Mouse (Mus musculus): ENCODE data around the gene Dok5.

Gene Dok5

DNA sequence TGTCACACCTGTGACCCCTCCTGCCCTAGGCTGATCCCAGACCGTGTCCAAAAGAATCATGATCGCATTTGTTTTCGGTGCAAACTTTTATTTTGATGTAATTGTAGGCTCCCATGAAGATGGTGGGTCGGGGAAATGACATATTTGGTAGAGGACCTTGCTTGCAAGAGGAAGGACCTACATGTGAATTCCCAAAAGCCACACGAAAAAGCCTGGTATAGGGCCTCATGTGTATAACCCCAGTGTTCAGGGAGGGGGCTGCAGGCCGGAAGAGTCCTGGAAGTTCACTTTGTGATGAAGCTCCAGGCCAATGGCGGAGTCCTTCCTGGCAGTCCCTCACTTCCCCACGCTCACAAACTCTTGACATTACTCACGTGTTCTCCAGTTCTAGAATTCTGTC is 7.3 kb downstream of the Dok5 start:
- DNase-seq (ENCODE audit: low spot score): no peak

DNA sequence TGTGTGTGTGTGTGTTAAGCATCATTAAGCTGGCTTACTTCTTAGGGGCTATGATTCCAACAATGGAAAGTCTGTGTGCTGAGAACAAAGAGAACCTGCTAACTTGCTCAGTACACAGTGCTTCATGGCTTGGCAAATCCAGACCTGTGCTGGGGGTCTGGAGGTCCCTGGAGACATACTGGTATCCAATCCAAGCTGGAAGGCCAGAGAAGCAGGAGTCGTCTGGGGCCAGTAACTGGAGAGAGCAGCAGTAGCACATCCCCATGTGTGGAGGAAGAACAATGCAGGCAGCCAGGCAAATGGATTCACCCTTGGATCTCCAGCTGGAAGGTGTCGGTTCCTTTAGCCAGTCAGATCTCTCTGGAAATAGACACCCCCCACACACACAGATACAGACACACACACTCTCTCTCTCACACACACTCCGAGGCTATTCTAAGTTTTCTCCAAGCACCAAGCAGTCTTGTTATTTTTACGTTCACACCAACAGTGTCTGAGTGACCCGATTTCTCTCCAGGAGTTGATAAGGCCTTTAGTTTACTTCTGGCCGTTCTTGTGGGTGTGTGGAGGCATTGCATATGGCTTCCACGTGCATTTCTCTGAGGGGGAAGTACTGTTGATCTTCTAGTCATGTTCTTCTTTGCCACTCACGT is 8.2 kb downstream of the Dok5 start:
- no peak for DNase-seq (ENCODE audit: low spot score)

GRCm38 (mm10) chr2:170743521-170743920 is 11.9 kb downstream of the Dok5 start:
- no peak for DNase-seq (ENCODE audit: low spot score)

GRCm38 (mm10) chr2:170748901-170749300 is 17.3 kb downstream of the Dok5 start:
- DNase-seq (ENCODE audit: low spot score): no peak

GRCm38 (mm10) chr2:170752191-170752850 is 20.7 kb downstream of the Dok5 start:
- no peak for DNase-seq (ENCODE audit: low spot score)

DNA sequence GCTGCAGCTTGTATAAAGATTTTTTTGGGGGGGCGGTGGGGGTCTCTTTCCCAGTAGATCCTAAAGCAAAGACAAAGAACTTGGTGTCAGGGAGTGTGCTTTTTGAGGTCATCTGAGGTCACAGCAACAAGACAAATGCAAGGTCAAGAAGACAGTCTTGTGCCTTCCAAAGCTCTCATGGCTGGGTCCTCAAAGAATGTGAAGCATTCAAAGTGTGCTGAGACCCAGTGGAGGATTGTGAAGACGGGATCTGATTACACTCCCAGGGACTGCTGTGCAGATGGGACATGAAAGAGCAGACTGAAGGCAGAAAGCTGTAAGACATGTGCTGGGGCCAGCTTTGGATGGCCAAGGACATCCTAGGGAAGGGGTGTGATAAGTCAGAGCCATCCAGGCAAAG is 24.2 kb downstream of the Dok5 start:
- no peak for DNase-seq (ENCODE audit: low spot score)

DNA sequence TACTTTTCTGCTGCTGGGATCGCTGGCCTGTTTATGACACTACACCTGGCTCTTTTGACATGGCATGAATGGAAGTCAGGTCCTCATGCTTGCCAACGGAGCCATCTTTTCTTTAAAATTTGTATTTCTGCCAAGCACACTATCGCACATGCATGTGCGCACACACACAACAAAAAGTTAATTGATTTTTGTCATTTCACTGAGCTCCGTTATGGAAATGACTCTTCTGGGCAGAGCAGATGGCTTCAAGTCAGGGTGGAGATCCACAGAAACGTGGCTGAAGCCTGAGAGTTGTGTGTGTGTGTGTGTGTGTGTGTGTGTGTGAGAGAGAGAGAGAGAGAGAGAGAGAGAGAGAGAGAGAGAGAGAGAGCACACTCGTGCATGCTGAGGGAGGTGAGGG is 25.1 kb downstream of the Dok5 start:
- DNase-seq (ENCODE audit: low spot score): no peak

GRCm38 (mm10) chr2:170757228-170757875 is 25.7 kb downstream of the Dok5 start:
- no peak for DNase-seq (ENCODE audit: low spot score)

DNA sequence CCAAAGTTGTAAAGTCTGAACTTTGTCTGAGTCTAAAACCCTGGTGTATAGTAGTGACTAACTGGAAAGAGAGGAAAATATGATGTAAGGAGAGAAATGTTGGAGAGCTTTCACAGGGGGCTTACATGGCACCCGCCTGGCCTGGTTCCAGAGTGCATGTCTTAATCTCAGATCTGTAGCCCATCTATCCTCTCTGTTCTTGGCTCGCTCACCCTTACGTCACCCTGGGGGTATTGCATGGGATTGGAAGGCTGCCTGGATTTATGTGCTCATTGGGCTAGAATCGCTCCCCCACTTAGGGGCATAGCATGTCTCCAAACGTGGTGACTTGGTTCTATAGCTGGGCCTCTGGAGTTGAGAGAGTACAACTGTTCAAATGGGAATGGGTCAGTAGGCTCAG is 26.6 kb downstream of the Dok5 start:
- DNase-seq (ENCODE audit: low spot score): no peak

DNA sequence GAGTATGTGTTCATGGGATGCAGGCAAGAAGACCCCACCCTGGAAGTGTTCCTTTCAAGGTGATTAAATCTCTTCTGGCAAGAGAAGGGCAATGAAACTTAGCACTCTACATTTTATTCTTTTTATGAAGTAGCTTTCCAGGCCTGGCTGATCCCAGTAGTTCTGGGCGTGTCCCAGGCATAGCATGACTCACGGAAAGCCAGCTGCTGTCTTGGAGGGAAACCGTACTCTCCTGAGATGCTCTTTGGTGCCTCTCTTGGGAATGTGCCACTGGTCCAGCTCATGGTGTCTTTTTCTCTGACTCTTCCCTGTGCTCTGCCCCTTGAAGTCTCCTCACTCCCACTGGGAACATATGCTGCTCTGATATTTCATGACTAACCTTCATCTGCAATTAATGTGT is 33.1 kb downstream of the Dok5 start:
- DNase-seq (ENCODE audit: low spot score): no peak

DNA sequence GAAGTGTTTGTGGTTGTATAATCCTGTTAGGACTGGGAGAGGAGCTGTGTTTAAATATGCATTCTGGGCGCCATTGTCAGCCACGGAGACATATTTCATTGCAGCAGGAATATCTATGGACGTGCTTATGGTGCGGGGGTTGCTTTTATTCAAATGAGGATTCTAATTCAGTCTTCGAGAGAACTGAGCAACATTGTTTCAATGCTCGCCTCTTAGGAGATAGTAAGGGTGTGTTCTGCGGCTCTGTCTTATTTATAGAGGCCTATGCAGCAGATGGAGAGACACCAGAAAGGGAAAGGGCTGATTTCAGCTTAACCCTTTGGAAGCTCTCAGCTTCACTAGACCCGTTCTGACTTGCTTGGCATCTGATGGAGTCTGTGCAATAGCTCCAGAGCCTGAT is 35.6 kb downstream of the Dok5 start:
- no peak for DNase-seq (ENCODE audit: low spot score)

- DNase-seq (ENCODE audit: low spot score): no peak
Measured at GRCm38 (mm10) chr2:170768699-170769098, 37.1 kb downstream of the Dok5 start.

DNA sequence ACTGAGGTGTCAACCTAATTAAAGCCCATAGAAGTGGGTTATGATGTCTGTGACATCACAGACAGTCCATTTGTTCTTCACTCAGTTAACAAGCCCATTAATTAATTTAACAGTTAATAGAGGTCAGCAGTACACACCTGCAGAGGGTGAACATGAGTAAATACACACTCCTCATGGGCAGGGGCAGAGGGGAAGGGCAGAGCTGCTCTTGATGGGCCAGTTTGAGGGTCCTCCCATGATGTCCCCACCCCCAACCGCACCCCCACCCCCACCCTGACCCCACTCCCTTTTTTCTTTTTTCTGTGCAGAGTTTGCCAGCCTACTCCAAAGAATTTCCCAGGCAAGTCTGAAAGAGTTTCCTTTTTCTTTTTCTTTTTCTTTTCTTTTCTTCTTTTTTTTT is 39.9 kb downstream of the Dok5 start:
- DNase-seq (ENCODE audit: low spot score): no peak

DNA sequence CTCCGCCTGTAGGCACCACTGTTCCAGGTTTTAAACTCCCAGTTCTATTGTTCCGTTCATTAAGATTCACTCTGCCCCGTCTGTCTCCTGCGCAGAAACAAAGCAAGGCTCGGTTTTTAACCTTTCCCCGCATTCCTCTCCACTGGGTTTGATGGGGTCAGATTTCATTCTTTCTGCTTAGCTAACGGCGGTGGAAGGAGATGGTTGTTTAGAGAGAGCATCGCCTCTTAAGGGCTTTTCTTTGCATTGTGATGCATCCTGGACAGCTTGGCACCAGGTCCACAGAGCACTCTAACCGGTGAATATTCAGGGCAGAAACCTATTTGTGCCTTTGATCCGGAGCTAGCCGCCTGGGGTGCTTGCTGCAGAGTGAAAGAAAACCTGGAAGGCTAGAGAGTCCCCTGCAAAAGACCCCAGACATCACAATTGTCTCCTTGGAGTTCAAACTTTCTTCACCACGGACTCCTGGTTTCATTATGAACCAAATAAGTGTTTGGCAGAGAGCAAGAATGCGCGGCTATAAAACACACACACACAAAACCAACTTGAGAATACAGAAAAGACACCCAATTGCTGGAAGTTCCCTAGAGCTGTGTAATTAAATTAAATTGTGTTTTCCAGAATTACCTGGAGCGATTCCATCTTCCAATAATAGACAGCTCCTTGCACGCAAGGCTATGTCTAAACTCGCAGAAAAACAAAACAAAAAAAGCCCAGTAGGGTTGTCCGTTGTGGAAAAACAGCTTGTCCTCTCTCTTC is 40.7 kb downstream of the Dok5 start:
- DNase-seq (ENCODE audit: low spot score): no peak

DNA sequence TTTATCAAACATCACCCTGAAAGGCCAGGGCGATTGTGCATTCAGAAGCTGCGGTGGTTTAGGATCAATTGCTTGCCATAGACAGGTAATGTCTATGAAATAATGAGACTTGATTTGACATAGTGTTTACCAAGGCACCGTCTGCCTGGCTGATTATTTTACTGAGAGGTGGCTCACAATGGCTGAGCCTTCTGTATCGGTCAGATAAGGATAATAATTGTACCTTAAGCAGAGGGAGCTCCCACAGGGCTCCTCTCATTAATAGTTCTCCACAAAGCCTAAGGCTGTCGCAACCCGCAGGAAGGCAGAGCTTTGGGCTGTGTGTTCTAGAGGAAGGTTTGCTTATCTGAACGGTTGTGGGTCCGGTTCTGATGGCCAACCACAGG is 41.3 kb downstream of the Dok5 start:
- no peak for DNase-seq (ENCODE audit: low spot score)

GRCm38 (mm10) chr2:170775577-170775976 is 44.0 kb downstream of the Dok5 start:
- DNase-seq (ENCODE audit: low spot score): no peak

GRCm38 (mm10) chr2:170776107-170776506 is 44.5 kb downstream of the Dok5 start:
- DNase-seq (ENCODE audit: low spot score): no peak

GRCm38 (mm10) chr2:170777572-170777971 is 46.0 kb downstream of the Dok5 start:
- DNase-seq (ENCODE audit: low spot score): no peak

GRCm38 (mm10) chr2:170780010-170780750 is 48.6 kb downstream of the Dok5 start:
- DNase-seq (ENCODE audit: low spot score): no peak

GRCm38 (mm10) chr2:170788101-170788500 is 56.5 kb downstream of the Dok5 start:
- DNase-seq (ENCODE audit: low spot score): no peak

- DNase-seq (ENCODE audit: low spot score): no peak
Measured at GRCm38 (mm10) chr2:170791332-170792017, 59.9 kb downstream of the Dok5 start.

DNA sequence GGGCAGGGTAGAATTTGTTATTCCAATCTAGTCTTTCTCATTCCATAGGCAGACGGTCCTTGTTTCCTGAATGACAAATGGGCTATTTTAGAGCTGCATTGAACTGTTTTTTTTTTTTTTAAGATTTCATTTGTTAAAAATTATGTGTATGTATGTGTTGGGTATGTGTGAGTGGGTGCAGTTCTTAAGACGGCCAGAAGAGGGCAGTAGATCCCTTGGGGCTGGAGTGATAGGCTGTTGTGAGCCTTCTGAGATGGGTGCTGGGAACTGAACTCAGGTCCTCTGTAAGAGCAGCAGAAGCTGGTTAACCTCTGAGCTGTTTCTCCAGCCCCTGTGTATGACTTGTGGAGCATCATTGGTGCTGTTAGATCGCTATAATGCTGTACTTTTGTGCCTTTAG is 63.6 kb downstream of the Dok5 start:
- no peak for DNase-seq (ENCODE audit: low spot score)
